Mouse (Mus musculus) gastrocnemius, adult 8-10 months (tissue): ENCODE measurements around the gene Rnase13. TPM values are rescaled to one million over a fixed set of nuclear protein-coding genes. Genes with fewer than 3 reads are reported as not detected.
"Not testable (repeated sequence)": the region's sequence is repeated elsewhere in the genome, so short reads cannot be mapped to it uniquely, and the experiment has no call there.

ENCODE experiments used
- DNase-seq, 2 experiments: peaks; one replicate each; pipeline ENCODE4 v3.0.0; 2022; ENCODE audit warnings: low spot score in 2 of 2
- total RNA-seq, 4 experiments: library from RNA; stranded (reverse); gene quantifications; 2 replicates each; pipeline ENCODE4 v1.2.4; 2022

The Rnase13 gene
- total RNA-seq, result not detected

DNA sequence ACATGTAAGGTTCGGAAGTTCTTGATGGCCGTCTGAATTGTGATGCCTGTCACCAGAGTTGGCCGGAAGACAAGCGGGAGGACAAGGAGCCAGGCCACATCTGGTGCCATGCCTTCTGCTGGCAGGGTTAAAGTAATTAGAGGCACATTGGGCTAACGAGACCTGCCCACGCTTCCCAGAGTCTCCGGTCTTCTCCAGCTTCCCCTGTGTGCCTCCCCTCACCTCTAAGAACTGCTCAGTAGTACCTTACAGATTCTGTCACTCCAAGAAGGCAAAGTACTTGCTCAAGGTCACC lies at the start of gene Rnase13:
Gene Rnase13 (minus strand): TSS at position 203 of the 295 bp plus-strand sequence.
- DNase-seq, result peak in 1 of 2 experiments; percentile 61

GRCm38 (mm10) chr14:51967400-51967799 lies 44.8 kb upstream of the Rnase13 start:
- DNase-seq, result no peak

DNA sequence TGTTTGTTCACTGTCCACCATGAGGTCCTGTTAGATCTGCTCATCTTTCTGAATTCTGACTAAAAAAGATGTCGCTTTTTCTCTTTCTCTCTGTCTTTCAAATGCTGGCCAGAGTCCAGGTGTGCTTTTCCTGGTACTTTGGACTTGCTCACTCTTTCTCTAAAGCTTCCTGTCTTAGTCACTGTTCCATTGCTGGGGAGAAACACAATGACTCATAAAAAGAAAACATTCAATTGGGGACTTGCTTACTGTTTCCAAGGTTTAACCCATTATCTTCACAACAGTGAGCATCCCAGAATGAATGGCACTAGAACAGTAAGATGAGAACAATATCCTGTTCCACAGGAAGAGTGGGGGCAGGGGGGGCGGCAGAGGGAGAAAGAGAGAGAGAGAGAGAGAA lies 37.7 kb upstream of the Rnase13 start:
- no peak for DNase-seq

DNA sequence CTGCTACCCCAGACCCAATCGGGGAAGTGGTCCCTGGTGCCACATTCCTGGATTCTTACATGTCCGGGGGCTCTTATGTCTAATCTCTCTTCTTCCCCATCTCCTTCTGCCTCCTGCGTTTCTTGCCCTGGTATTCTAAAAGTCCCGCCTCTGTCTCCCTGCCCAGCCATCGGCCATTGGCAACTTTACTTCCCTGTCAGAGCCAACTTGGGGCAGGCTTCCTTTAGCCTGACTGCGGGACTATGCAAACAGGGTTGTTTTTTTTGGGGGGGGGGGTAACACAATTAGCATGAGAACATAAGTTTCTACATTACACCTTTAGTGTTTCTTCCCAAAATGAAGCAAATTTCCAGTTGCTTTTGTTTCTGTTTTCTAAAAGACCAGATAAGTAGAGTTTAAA lies 20.8 kb upstream of the Rnase13 start:
- no peak for DNase-seq

- no peak for DNase-seq
These were observed 19.7 kb upstream of the Rnase13 start for GRCm38 (mm10) chr14:51942236-51942635.

- no peak for DNase-seq
These were observed 19.0 kb upstream of the Rnase13 start for GRCm38 (mm10) chr14:51941577-51941976.

DNA sequence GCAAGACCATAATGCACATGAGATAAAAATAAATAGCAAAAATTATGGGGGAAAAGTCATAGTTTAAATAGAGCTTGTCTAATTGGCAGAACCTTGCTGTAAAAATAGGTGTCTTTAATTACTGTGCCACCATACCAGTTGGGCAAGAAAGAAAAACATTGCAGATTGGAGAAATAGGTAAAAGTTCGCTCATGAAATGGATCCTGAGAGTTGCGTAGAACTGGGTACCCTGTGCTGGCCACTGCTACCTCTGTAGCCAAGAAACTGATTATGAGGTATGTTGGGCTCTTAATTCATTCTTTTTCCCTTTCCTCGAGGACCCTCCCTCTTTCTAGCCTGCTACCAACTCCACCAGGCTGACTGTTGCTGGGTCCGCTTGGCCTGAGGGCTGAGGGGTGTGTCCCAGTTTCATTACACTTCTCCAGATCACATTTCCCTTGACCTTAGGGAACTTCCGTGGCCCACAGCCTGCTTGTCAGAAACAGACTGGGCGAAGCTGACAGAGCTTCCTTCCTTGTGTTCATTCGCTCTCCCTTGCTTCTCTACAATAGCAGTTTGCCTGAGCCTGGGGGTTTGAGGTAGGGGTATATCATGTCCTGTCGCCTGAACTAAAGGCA lies 18.5 kb upstream of the Rnase13 start:
- peak; percentile 42 to 59 for DNase-seq

- DNase-seq, result no peak
These were observed 16.4 kb upstream of the Rnase13 start for GRCm38 (mm10) chr14:51939005-51939404.

- DNase-seq, result no peak
These were observed 9.8 kb upstream of the Rnase13 start for GRCm38 (mm10) chr14:51932092-51933020.

GRCm38 (mm10) chr14:51930824-51931223 lies 8.3 kb upstream of the Rnase13 start:
- DNase-seq, result peak; percentile 49 to 60

GRCm38 (mm10) chr14:51929968-51930367 lies 7.4 kb upstream of the Rnase13 start:
- DNase-seq, result no peak

DNA sequence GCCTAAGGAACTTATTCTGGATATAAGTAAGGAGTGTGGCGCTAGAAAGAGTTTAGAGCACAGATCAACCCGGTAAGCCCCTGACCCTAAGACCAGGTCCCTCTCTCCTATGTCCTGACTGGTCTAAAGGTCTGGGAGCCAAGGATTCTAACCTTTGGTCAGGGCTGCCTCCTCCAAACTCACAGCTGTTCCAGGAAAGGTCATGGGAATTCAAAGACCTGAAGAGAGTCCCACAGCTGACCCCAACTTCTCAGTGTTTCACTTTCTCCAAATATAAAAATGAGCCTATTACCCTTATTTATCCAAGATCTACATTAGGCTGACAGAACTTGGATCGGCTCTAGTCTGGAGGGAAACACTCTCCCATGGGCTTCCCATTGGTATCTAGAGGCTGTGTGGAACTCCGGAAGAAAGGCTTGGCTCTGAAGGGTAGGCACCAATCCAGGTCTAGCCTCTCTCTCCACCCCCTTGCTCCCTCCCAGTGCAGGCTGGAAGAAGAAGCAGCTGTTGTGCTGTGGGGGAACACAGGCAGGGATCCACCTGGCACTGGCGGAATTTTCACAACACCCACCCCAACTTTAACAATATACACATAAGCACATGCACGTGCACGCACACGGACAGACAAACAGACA lies 6.9 kb upstream of the Rnase13 start:
- DNase-seq, result peak; percentile 54 to 75

DNA sequence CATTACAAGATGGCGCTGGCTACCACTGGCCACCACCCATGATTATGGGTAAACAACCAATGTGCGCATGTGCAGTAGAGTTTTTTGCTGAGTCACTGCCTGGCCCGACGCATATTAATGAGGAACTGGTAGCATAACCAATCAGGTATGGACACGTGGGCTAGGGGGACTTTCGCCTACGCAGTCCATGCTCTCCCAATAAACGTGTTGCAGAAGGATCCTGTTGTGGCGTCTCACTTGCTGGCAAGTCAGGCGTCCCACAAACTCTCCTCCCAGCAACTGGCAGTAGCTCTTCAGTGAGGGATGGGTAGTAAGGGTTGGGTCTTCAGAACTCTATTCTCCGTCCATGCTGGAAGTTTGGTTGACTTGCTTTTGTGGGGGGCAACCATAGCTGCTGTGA lies 4.4 kb upstream of the Rnase13 start:
- DNase-seq, result not testable (repeated sequence)

DNA sequence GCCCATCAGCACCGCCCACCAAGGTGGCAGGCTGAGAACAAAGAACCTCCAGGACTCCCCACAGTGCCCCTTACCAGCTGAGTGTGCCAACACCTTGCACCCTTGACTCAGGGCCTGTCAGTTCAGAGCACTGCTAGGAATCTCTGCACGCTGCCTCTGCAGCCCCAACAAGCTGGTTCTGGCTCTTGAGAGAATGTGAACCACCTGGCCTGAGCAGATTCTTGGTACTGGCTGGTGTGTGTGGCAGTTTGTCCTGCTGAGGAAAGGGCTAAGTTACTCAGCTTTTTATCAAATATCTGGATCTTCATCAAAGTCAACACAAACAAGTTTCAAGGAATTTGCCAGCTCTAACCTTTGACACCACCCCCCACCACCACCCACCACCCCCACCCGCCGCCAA lies 919 bp upstream of the Rnase13 start:
- no peak for DNase-seq

DNA sequence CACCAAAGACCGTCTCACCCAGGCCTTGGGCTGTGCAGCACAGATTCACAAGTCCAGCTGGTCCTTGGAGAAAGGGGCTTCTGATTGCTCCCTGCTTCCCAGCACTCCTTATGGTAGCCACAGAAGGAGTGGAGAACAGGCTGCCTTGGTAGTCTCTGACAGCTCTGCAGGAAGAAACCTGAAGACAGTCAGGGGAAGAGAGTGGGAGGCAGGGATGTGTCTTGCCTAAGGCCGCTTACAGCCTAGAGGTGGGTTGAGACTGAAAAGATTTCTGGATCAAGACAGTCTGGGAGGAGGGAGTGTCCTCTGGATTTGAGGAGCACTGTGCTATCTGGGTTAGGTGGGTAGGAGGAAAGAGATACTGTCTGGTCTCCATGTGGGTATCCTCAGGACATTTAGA lies 337 bp upstream of the Rnase13 start:
- no peak for DNase-seq

GRCm38 (mm10) chr14:51921759-51922570 lies 608 bp downstream of the Rnase13 start:
- peak; percentile 79 to 89 for DNase-seq

GRCm38 (mm10) chr14:51918966-51919365 lies 3.6 kb downstream of the Rnase13 start:
- peak; percentile 59 to 73 for DNase-seq

- DNase-seq, result no peak
These were observed 4.4 kb downstream of the Rnase13 start, which contains the start of gene Tppp2 for GRCm38 (mm10) chr14:51918125-51918524. Tppp2 (plus strand) TSS chr14:51918425.

- no peak for DNase-seq
These were observed 6.0 kb downstream of the Rnase13 start for GRCm38 (mm10) chr14:51916539-51916938.

GRCm38 (mm10) chr14:51915030-51915429 lies 7.5 kb downstream of the Rnase13 start:
- DNase-seq, result peak in 1 of 2 experiments; percentile 51
